Mouse (Mus musculus) testis, adult 2 months (tissue): ENCODE results near the gene Abhd17a. TPM values are rescaled to one million over a fixed set of nuclear protein-coding genes. Genes with fewer than 3 reads are reported as not detected.
A peak's percentile ranks its signal among the peaks of the same experiment; 100 is the strongest.

ENCODE experiments used
- H3K27ac ChIP-seq: fragments of 200-500 bp; 2 replicates; pipeline ENCODE4 v1.5.1; 2012; ENCODE audit warnings: low read depth, low read length; ENCODE audit not compliant: control insufficient read depth, insufficient read depth
- H3K27me3 ChIP-seq: fragments of 200-500 bp; 2 replicates; pipeline ENCODE4 v1.6.1; 2012; ENCODE audit warnings: mild to moderate bottlenecking, low read length, moderate library complexity; ENCODE audit not compliant: control insufficient read depth, insufficient read depth
- H3K36me3 ChIP-seq: fragments of 200-500 bp; 2 replicates; pipeline ENCODE4 v1.6.1; 2012; ENCODE audit warnings: mild to moderate bottlenecking, low read length; ENCODE audit not compliant: control insufficient read depth, insufficient read depth
- H3K4me1 ChIP-seq: fragments of 200-500 bp; 2 replicates; pipeline ENCODE4 v1.6.1; 2012; ENCODE audit warnings: low read length; ENCODE audit not compliant: control insufficient read depth, insufficient read depth
- H3K4me3 ChIP-seq: fragments of 200-500 bp; 2 replicates; pipeline ENCODE4 v1.5.1; 2012; ENCODE audit warnings: low read depth, mild to moderate bottlenecking, low read length, moderate library complexity, mixed read lengths; ENCODE audit not compliant: control insufficient read depth
- CTCF ChIP-seq: fragments of 200-500 bp; IDR thresholded peaks from 2 replicates; pipeline ENCODE4 v1.5.1; 2012; ENCODE audit warnings: low read depth, mild to moderate bottlenecking, inconsistent platforms, low read length, moderate library complexity; ENCODE audit not compliant: control insufficient read depth, insufficient read depth, insufficient replicate concordance
- POLR2A ChIP-seq: fragments of 200-500 bp; IDR thresholded peaks from 2 replicates; pipeline ENCODE4 v1.6.1; 2012; ENCODE audit warnings: low read depth, mild to moderate bottlenecking, inconsistent platforms, low read length, moderate library complexity; ENCODE audit not compliant: control insufficient read depth
- polyA plus RNA-seq: library from polyadenylated mRNA; depleted of rRNA; stranded (reverse); fragments of >200 nt; gene quantifications from 2 replicates; pipeline ENCODE4 v1.2.3, GENCODE M21; 2012

Gene Abhd17a
- polyA plus RNA-seq, 1 experiment, result 246 TPM

DNA sequence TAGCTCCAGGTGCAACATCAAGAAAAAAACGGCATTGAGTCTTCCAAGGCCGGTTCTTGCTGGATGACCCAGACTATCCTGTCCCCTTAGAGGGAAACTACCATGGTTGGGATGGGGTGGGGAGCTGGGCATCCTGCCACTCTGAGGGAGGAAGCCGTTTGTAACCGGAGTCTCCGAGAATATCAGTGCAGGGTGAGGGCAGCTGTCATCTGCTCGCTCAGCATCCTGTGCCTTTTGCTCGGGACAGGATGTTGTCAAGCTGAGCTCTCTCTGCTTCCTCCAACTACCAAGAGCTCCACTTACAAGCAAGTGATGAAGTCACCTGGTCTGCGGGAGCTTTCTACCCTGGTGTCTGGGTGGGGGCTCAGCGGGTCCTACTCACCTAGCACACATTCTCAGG lies 28.0 kb upstream of the Abhd17a start:
- 0 out of 2 replicates have a peak, but pooled peaks have one; percentile 3 for TF ChIP-seq CTCF
- no peak for TF ChIP-seq POLR2A
- Histone ChIP-seq H3K27ac (no peak overlapping the region), H3K4me3 (no peak overlapping the region), H3K27me3 (no peaks in the 10 kb centered on the region), H3K36me3 (no peaks in the 10 kb centered on the region), H3K4me1 (peaks cover 6% of the 10 kb centered on the region)

DNA sequence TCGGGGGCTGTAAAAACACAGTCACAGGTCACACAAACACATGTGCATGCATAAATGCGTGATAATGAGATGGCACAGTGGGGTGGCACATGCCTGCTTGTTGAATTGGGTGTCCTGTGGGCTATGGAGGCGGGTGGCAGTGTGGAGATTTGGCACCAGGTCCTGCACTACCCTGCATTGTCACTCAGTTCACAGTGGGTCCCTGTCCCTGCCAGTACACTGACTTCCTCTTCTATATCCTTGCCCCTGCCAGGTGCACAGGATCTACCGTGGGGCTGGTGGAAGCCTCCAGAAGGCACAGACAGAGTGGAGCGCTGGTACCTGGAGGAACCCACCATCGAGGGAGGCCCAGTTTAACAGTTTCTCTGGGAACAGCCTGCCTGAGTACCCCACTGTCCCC lies 24.2 kb upstream of the Abhd17a start:
- no peak overlapping the region for H3K4me3 ChIP-seq
- no peaks in the 10 kb centered on the region for H3K36me3 ChIP-seq
- no peak overlapping the region for H3K27ac ChIP-seq
- H3K4me1 ChIP-seq, result no peaks in the 10 kb centered on the region
- TF ChIP-seq CTCF (no peak), POLR2A (no peak)
- H3K27me3 ChIP-seq, result no peaks in the 10 kb centered on the region

GRCm38 (mm10) chr10:80613821-80614220 lies 23.7 kb upstream of the Abhd17a start:
- TF ChIP-seq POLR2A, result no peak
- TF ChIP-seq CTCF, result no peak
- H3K36me3 ChIP-seq, result no peaks in the 10 kb centered on the region; the same call in 1 of the 2 replicates
- H3K27me3 ChIP-seq, result no peaks in the 10 kb centered on the region
- H3K4me3 ChIP-seq, result no peak overlapping the region
- no peaks in the 10 kb centered on the region for H3K4me1 ChIP-seq
- no peak overlapping the region for H3K27ac ChIP-seq

DNA sequence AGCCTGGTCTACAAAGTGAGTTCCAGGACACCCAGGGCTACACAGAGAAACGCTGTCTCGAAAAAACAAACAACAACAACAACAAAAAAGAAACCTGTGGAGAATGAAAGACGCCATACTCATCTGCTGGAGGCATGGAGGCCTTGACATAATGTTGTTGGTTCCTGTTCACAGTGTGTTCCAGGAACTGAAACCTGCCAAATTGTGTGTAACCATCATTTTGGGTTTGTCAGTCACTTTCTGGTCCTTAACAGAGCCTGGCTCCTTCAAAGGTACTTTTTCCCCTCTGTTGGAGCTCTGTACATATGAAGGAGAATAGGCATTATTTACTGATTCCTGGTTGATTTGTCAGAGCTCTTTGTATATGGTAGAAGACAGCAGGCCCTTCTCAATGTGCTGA lies 21.8 kb upstream of the Abhd17a start:
- H3K4me3 ChIP-seq, result no peak overlapping the region
- no peak overlapping the region for H3K27ac ChIP-seq
- TF ChIP-seq POLR2A, result no peak
- TF ChIP-seq CTCF, result no peak
- H3K27me3 ChIP-seq, result no peaks in the 10 kb centered on the region
- H3K36me3 ChIP-seq, result no peaks in the 10 kb centered on the region; the same call in 1 of the 2 replicates
- H3K4me1 ChIP-seq, result no peaks in the 10 kb centered on the region

GRCm38 (mm10) chr10:80611024-80611423 lies 20.9 kb upstream of the Abhd17a start:
- Histone ChIP-seq H3K4me3 (no peak overlapping the region), H3K27me3 (no peaks in the 10 kb centered on the region), H3K4me1 (no peaks in the 10 kb centered on the region), H3K27ac (no peak overlapping the region), H3K36me3 (no peaks in the 10 kb centered on the region; the same call in 1 of the 2 replicates)
- TF ChIP-seq CTCF, result peak; percentile 59; the same call in 1 of the 2 replicates
- TF ChIP-seq POLR2A, result no peak

GRCm38 (mm10) chr10:80610116-80610785 lies 20.1 kb upstream of the Abhd17a start:
- no peak for TF ChIP-seq POLR2A
- no peak for TF ChIP-seq CTCF

DNA sequence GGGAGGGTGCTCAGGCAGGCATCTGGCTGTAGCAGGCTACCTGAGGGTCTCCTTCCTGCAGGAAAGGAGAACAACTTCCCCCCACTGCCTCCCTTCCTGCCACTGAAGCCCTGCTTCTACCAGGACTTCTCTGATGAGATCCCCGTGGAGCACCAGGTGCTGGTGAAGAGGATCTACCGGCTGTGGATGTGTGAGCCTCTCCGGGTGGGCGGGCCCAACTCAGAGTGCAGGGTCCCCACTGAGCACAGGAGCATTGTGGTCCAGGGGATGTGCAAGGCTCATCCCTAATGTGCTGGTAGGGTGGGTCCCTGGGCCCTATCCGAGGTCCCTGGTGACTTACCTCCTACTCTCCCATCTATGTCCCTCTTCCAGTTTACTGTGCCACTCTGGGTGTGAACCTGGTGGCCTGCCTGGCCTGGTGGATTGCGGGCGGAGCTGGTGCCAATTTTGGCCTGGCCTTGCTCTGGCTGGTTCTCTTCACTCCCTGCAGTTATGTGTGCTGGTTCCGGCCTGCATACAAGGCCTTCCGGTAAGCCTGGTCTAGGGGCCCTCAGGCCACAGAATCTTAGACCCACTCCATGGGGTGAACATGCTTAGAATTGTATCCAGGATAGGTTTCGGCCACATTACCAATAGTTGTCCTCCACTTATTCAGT lies 19.3 kb upstream of the Abhd17a start:
- Histone ChIP-seq H3K4me3 (no peak overlapping the region), H3K27me3 (no peaks in the 10 kb centered on the region), H3K27ac (no peak overlapping the region), H3K4me1 (peaks cover 2% of the 10 kb centered on the region), H3K36me3 (no peaks in the 10 kb centered on the region; the same call in 1 of the 2 replicates)
- no peak for TF ChIP-seq POLR2A
- no peak for TF ChIP-seq CTCF

More at GRCm38 (mm10) chr10:80610116-80610785, 20.1 kb upstream of the Abhd17a start:
- Histone ChIP-seq H3K36me3 (no peaks in the 10 kb centered on the region; the same call in 1 of the 2 replicates), H3K27ac (no peak overlapping the region), H3K4me1 (no peaks in the 10 kb centered on the region), H3K27me3 (no peaks in the 10 kb centered on the region), H3K4me3 (no peak overlapping the region)
